Mouse (Mus musculus): Measurements from ENCODE around the gene Rgsl1.

DNA sequence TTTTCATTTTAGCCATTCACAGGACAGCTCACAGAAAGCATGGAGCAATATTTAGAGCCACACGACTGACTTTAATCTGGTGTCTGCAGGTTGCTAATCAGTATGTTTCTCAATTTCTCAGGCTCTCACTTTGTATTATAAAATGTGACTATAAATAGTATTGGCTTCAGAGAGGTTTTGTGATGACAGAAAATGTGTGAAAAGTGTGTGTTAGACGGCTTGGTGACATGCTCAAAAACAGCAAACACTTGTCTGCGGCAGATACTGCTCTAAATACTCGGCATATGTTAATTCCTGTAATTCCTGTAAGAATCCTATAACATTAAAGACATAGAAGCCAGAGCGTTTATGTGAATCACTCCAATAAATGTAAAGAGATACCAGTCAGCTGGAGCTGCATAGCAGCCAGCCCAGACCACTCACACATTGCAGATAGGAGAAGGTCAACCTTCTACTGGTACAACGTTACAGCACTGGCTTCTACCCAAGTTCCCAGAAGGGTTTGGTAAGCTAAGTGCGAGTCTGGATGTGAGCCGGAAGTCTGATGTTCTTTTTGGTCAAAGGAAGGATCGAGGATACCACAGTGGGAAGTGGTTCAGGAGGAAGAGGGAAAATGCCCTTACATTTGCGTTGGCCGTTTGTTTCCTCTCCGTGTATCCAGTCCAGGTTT lies 95.9 kb downstream of the Rgsl1 start:
- TF ChIP-seq GATA1 (IDR thresholded peaks at IDR 0.05; ENCODE audit: borderline replicate concordance, low read length) (no peak), FLI1 (IDR thresholded peaks at IDR 0.05; ENCODE audit: low read length) (no peak)

Data from megakaryocyte, embryonic 14.5 days (primary cell).